Mouse (Mus musculus) heart, embryonic 12.5 days (tissue): ENCODE results near the gene Gja10. TPM values are rescaled to one million over a fixed set of nuclear protein-coding genes. Genes with fewer than 3 reads are reported as not detected.

ENCODE experiments used
- ATAC-seq: fragments of 200-750 bp; cut with Nextera tagmentation; 2 replicates; pipeline ENCODE4 v1.8.0; 2017; ENCODE audit warnings: moderate TSS enrichment, moderate library complexity; ENCODE audit not compliant: insufficient number of reproducible peaks, low FRiP score
- H3K27ac ChIP-seq: fragments of 300-500 bp; sonication (generic); 2 replicates; pipeline ENCODE4 v1.5.1; 2016; ENCODE audit warnings: mild to moderate bottlenecking, moderate library complexity; ENCODE audit not compliant: poor library complexity, severe bottlenecking
- H3K27me3 ChIP-seq: fragments of 300-500 bp; sonication (generic); replicated peaks from 2 replicates; pipeline ENCODE4 v1.6.1; 2016; ENCODE audit warnings: mild to moderate bottlenecking, moderate library complexity
- H3K36me3 ChIP-seq: fragments of 300-500 bp; sonication (generic); 2 replicates; pipeline ENCODE4 v1.6.1; 2016; ENCODE audit warnings: mild to moderate bottlenecking, moderate library complexity
- H3K4me1 ChIP-seq: fragments of 300-500 bp; sonication (generic); replicated peaks from 2 replicates; pipeline ENCODE4 v1.6.1; 2016; ENCODE audit warnings: mild to moderate bottlenecking
- H3K4me2 ChIP-seq: fragments of 300-500 bp; sonication (generic); 2 replicates; pipeline ENCODE4 v1.6.1; 2016; ENCODE audit warnings: mild to moderate bottlenecking, moderate library complexity
- H3K4me3 ChIP-seq: fragments of 300-500 bp; sonication (generic); 2 replicates; pipeline ENCODE4 v1.5.1; 2016; ENCODE audit warnings: mild to moderate bottlenecking
- H3K9ac ChIP-seq: fragments of 300-500 bp; sonication (generic); 2 replicates; pipeline ENCODE4 v1.6.1; 2016; ENCODE audit warnings: mild to moderate bottlenecking, moderate library complexity
- H3K9me3 ChIP-seq: fragments of 300-500 bp; sonication (generic); replicated peaks from 2 replicates; pipeline ENCODE4 v1.6.1; 2016; ENCODE audit warnings: mild to moderate bottlenecking, moderate library complexity
- WGBS: fragments of 180-500 bp; shearing (Covaris S2); methylation state at CpG from one replicate; pipeline ENCODE4 v1.1.7; 2016; 5-methylcytosine and 5-hydroxymethylcytosine counted together
- polyA plus RNA-seq: library from polyadenylated mRNA; unstranded; fragments of >200 nt; fragmentation: Nextera tagmentation; extraction: Ambion mirVana; gene quantifications from 2 replicates; pipeline ENCODE4 v1.2.1, GENCODE M21; 2016

Gene Gja10
- polyA plus RNA-seq, 1 experiment from 2014 or later: not detected

DNA sequence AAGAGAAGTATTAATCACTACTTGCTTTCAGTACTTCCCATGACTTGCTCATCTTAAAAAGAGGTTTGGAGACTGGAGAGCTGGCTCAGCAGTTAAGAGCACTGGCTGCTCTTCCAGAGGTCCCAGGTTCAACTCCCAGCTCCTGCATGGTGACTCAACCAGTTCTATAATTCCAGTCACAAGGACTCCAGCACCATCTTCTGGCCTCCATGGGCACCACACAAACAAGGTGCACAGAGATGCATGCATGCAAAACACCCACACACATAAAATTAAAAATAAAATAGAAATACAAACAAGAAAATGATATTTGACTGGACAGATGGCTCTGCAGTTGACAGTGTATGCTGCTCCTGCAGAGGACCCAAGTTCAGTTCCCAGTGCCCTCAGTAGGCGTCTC is 28.0 kb downstream of the Gja10 start:
- peaks cover 13% of the 10 kb centered on the region; the same call in 1 of the 2 replicates for H3K36me3 ChIP-seq
- H3K4me3 ChIP-seq: no peak overlapping the region
- H3K27ac ChIP-seq: no peak overlapping the region
- H3K4me2 ChIP-seq: no peak overlapping the region
- H3K27me3 ChIP-seq: no peaks in the 10 kb centered on the region
- H3K9me3 ChIP-seq: no peaks in the 10 kb centered on the region
- H3K4me1 ChIP-seq: peaks cover 7% of the 10 kb centered on the region; the same call in 1 of the 2 replicates
- WGBS: 85% methylated on average over 1 of the region's 1 CpGs
- ATAC-seq: no peak
- H3K9ac ChIP-seq: no peak overlapping the region

DNA sequence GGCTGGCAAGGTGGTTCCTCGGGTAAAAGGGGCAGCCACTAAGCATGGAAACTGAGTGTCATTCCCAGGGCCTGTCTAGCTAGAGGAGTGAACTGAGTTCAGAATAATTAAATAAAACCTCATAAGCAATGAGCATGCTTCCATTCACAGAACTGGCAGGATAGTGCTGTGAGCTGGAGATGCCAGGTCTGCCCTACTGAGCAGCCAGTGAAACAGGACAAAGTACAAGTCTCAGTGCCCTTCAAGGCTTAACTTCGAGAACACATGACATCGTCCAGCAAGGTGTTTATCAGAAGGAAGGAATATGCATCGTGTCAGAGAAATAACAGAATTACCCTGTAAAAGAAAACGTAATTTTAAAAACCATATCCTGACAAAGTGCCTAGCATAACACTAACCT is 29.0 kb downstream of the Gja10 start:
- no peak overlapping the region for H3K4me3 ChIP-seq
- H3K9ac ChIP-seq: no peak overlapping the region
- H3K27me3 ChIP-seq: no peaks in the 10 kb centered on the region
- 76% methylated on average over 5 of the region's 5 CpGs for WGBS
- H3K9me3 ChIP-seq: no peaks in the 10 kb centered on the region
- no peak for ATAC-seq
- H3K4me2 ChIP-seq: no peak overlapping the region
- H3K27ac ChIP-seq: no peak overlapping the region
- peaks cover 12% of the 10 kb centered on the region; the same call in 1 of the 2 replicates for H3K36me3 ChIP-seq
- H3K4me1 ChIP-seq: peaks cover 7% of the 10 kb centered on the region; the same call in 1 of the 2 replicates

DNA sequence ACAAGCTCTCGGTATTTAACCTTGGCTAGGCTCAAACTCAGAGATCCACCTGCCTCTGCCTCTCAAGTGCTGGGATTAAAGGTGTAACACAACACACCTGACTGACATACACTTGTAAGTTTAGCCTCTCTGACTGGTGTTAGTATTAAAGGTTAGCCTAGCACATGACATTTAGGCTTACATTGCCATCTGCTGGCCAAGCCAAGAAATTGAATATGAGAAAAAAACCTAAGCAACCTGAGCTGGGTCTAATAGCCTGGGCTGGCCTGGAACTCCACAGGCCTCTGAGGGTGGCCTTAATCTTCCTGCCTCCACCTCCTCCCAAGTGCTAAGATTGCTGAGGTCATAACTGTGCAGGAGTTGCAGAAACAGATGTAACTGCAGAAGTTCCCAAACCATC is 30.4 kb downstream of the Gja10 start:
- H3K9ac ChIP-seq: no peak overlapping the region
- H3K4me1 ChIP-seq: peaks cover 7% of the 10 kb centered on the region; the same call in 1 of the 2 replicates
- no peaks in the 10 kb centered on the region for H3K27me3 ChIP-seq
- no peaks in the 10 kb centered on the region for H3K9me3 ChIP-seq
- no peak overlapping the region for H3K27ac ChIP-seq
- no peak overlapping the region for H3K4me2 ChIP-seq
- WGBS: 43% methylated on average over 1 of the region's 1 CpGs
- no peak overlapping the region for H3K4me3 ChIP-seq
- peaks cover 12% of the 10 kb centered on the region; the same call in 1 of the 2 replicates for H3K36me3 ChIP-seq
- ATAC-seq: no peak

DNA sequence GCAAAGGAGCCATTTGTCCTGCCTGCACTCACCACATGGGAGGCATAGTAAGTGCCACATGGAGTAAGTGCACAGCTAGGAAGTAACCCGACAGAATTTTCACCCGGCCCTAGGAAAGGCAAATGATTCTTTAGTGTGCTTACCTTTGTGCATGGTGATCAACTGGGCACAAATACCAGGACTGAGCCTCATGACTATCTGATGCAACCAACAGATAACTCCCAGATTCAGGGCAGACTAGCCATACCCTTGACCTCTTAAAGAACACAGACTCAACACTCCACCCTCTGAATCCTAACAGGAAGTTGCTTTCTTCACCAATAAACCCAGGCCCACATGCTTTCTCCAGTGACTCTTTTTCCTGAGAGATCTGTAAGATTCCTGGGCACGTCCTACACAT is 31.1 kb downstream of the Gja10 start:
- Histone ChIP-seq H3K4me2 (no peak overlapping the region), H3K36me3 (peaks cover 11% of the 10 kb centered on the region; the same call in 1 of the 2 replicates), H3K27me3 (no peaks in the 10 kb centered on the region), H3K4me1 (peaks cover 7% of the 10 kb centered on the region; the same call in 1 of the 2 replicates), H3K4me3 (no peak overlapping the region), H3K9ac (no peak overlapping the region), H3K9me3 (no peaks in the 10 kb centered on the region), H3K27ac (no peak overlapping the region)
- WGBS: 44% methylated on average over 3 of the region's 3 CpGs
- ATAC-seq: no peak

DNA sequence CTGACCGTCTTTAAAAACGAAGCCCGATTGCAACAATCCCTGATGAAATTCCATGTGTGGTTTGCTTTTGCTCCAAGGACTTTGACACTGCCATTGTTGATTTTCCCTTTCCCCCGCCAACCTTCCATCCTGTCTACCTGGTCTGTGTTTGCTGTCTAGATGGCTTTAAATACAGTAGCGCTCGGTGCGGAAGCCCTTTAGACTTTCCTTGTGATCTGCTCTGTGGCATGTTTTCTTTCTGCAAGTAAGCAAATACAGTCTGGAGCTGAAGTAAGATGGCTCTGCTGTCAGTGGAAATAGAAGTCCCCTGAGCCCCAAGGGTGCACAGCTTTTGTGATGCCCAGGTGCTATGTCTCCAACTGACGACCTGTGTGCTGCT is 31.6 kb downstream of the Gja10 start:
- peaks cover 7% of the 10 kb centered on the region; the same call in 1 of the 2 replicates for H3K4me1 ChIP-seq
- no peak for ATAC-seq
- H3K9ac ChIP-seq: no peak overlapping the region
- H3K36me3 ChIP-seq: peaks cover 9% of the 10 kb centered on the region; the same call in 1 of the 2 replicates
- no peak overlapping the region for H3K4me2 ChIP-seq
- no peak overlapping the region for H3K27ac ChIP-seq
- 73% methylated on average over 8 of the region's 8 CpGs for WGBS
- no peaks in the 10 kb centered on the region for H3K27me3 ChIP-seq
- H3K4me3 ChIP-seq: no peak overlapping the region
- H3K9me3 ChIP-seq: no peaks in the 10 kb centered on the region

DNA sequence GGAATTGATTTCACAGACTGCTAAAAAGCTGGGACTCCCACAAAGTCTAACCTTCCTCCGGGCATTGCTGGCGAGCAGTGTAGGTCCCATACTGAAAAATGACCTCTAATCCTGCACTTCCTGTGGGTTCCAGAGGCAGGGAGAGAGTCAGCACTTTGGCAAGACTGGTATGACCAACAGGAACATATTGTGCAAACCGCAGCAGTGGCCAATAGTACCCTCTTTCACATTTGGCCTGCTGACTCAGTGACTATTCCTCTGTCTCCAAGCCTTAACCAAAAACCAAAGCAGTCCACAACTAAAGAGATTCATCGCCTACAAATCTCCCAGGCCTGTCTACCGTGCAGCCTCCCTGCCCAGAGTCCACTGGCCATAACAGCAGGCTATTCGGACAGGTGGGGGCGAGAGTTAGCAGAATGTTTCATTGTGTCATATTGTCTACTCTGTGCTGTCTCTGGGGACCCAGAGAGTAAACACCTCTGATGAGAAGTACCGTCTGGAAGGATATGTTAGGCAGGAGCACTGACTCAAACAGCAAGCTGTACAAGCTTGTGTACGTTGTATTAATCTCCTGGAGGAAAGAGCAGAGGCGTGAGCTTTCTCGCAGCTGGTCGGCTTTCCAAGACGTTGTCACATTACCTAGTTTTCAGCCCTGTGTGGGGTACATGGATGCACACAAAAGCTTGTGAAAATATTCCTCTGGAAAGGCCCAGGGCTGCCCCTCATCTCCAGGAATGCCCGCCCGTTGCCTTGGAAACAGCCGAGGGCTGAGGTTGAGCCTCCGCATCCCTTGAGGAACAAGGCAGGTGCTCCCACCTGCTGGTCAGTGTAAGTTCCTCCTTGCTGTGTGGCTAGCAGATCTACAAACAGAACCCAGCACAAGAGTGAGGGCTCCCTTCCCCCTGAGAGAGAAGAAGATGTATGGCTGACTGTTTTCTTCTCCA is 32.3 kb downstream of the Gja10 start:
- H3K27ac ChIP-seq: no peak overlapping the region
- H3K27me3 ChIP-seq: no peaks in the 10 kb centered on the region
- no peaks in the 10 kb centered on the region for H3K9me3 ChIP-seq

DNA sequence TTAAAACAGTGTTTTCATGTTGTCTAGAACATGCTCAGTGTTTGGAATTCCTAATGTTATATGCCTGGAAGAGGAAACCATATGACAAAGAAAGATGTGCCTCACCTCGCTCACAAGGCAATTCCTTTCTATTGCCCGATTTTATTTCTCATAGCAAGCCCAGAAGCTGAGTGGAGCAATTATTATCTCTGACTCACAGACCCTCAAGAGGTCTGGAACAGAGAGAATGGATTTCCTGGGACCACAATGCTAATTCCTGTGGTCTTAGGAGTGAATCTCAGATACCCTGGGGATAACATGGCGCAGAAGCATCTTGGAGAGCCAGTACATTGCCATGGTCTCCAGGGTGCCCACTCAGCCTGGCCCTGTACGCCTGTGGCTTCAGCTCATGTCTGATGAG is 33.5 kb downstream of the Gja10 start:
- Histone ChIP-seq H3K9me3 (no peaks in the 10 kb centered on the region), H3K27ac (no peak overlapping the region), H3K4me1 (peaks cover 7% of the 10 kb centered on the region; the same call in 1 of the 2 replicates), H3K4me2 (no peak overlapping the region), H3K4me3 (no peak overlapping the region), H3K9ac (no peak overlapping the region), H3K36me3 (peaks cover 10% of the 10 kb centered on the region), H3K27me3 (no peaks in the 10 kb centered on the region)
- no peak for ATAC-seq
- WGBS: 76% methylated on average over 4 of the region's 4 CpGs

More for the DNA sequence above, 32.3 kb downstream of the Gja10 start:
- Histone ChIP-seq H3K4me1 (peaks cover 7% of the 10 kb centered on the region; the same call in 1 of the 2 replicates), H3K4me2 (no peak overlapping the region), H3K4me3 (no peak overlapping the region), H3K9ac (no peak overlapping the region), H3K36me3 (peaks cover 8% of the 10 kb centered on the region; the same call in 1 of the 2 replicates)
- ATAC-seq: no peak
- 69% methylated on average over 17 of the region's 17 CpGs for WGBS

DNA sequence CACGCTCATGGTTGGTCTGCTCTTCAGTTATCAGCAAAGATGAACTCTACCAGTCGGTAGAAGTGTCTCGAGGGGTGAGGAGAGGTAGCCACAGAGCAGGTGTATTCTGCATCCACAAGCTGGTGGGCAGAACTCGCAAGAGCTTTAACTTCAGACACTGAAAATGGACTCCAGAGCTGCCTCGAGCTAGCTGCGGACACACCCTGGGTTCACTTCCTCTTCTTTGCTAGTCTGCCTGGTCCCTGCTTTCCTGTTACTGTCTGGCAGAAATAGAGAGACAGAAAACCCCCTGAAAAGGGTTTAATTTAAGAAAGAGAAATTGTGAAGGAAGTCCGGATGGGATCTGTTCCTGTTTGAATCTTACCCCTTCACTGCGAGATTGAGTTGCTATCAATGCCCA is 37.6 kb downstream of the Gja10 start:
- Histone ChIP-seq H3K4me2 (no peak overlapping the region), H3K4me1 (peaks cover 20% of the 10 kb centered on the region), H3K36me3 (peaks cover 29% of the 10 kb centered on the region), H3K9ac (no peak overlapping the region), H3K27me3 (no peaks in the 10 kb centered on the region), H3K27ac (no peak overlapping the region), H3K4me3 (no peak overlapping the region), H3K9me3 (no peaks in the 10 kb centered on the region)
- 68% methylated on average over 8 of the region's 8 CpGs for WGBS
- no peak for ATAC-seq

DNA sequence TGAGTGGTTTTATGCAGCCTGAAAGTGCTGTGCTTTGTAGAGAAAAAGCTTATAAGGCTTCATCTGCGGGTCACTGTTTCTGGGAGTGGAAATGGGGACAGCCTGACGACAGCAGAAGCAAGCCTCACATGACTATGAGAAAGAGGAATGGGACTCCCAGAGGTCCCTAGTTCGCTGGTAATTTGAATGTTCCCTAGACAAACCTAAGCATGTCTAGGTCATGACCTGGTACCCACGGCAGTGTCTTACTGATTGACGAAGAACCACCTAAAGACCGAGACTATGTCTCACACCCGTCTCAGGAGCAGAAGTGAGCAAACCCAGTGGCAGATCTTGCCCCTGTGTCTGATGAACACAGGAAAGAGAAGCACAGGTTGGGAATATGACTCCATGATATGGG is 38.1 kb downstream of the Gja10 start:
- Histone ChIP-seq H3K9ac (no peak overlapping the region), H3K36me3 (peaks cover 29% of the 10 kb centered on the region), H3K27ac (no peak overlapping the region), H3K4me1 (peaks cover 20% of the 10 kb centered on the region), H3K4me2 (no peak overlapping the region), H3K9me3 (no peaks in the 10 kb centered on the region), H3K27me3 (no peaks in the 10 kb centered on the region), H3K4me3 (no peak overlapping the region)
- WGBS: 81% methylated on average over 7 of the region's 7 CpGs
- no peak for ATAC-seq

DNA sequence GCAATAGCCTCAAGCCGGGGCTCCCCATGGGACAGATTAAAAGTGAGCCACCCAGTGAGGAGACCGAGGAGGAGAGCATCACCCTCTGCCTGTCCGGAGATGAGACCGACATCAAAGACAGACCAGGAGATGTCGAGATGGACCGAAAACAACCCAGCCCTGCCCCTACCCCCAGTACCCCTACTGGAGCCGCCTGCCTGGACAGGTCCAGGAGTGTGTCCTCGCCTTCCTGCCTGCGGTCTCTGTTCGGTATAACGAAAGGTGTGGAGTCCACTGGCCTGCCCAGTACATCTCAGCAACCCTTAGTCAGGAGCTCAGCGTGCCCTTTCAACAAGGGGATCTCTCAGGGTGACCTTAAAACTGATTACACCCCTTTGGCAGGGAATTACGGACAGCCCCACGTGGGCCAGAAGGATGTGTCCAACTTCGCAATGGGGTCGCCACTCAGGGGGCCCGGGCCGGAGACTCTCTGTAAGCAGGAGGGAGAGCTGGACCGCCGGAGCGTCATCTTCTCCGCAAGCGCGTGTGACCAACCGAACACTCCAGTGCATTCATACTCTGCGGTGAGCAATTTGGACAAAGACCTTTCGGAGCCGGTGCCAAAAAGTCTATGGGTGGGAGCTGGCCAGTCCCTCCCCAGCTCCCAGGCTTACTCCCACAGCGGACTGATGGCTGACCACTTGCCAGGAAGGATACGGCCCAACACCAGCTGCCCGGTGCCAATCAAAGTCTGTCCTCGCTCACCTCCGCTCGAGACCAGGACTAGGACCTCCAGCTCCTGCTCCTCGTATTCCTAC is 40.0 kb downstream of the Gja10 start:
- WGBS: 93% methylated on average over 35 of the region's 35 CpGs
- 0 out of 2 replicates have a peak, but pooled peaks have one; percentile 20 for ATAC-seq
- Histone ChIP-seq H3K36me3 (peaks cover 35% of the 10 kb centered on the region), H3K4me3 (no peak overlapping the region), H3K4me1 (peaks cover 20% of the 10 kb centered on the region), H3K27me3 (no peaks in the 10 kb centered on the region), H3K9ac (no peak overlapping the region), H3K9me3 (no peaks in the 10 kb centered on the region), H3K4me2 (no peak overlapping the region), H3K27ac (no peak overlapping the region)

DNA sequence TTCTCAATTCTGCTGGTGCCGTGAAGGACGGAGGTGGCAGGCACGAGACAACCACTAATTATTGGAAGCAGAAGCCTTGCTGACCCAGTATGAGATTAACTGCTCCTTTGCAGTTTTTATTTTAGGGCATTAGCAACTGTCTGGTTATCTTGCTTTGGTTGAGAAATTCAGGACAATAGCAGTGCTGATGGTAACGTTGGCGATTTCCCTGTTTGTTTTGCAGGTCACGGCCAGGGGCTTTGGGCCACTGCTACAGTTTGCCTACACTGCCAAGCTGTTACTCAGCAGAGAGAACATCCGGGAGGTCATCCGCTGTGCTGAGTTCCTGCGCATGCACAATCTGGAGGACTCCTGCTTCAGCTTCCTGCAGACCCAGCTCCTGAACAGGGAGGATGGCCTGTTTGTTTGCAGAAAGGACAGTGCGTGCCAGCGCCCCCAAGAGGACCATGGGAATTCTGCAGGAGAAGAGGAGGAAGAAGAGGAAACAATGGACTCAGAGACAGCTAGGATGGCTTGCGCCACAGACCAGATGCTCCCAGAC is 40.9 kb downstream of the Gja10 start:
- Histone ChIP-seq H3K36me3 (peaks cover 35% of the 10 kb centered on the region), H3K9me3 (no peaks in the 10 kb centered on the region), H3K4me2 (no peak overlapping the region), H3K4me1 (peaks cover 20% of the 10 kb centered on the region), H3K27me3 (no peaks in the 10 kb centered on the region), H3K4me3 (no peak overlapping the region), H3K9ac (no peak overlapping the region), H3K27ac (0 out of 2 replicates have a peak overlapping the region, but pooled peaks have one; percentile 2)
- 52% methylated on average over 12 of the region's 12 CpGs for WGBS
- peak; percentile 60; the same call in 1 of the 2 replicates for ATAC-seq
